Mouse (Mus musculus): ENCODE measurements around the gene Zfp120.
A peak's percentile ranks its signal among the peaks of the same experiment; 100 is the strongest.
"Not testable (repeated sequence)": the region's sequence is repeated elsewhere in the genome, so short reads cannot be mapped to it uniquely, and the experiment has no call there.

Zfp120 gene

DNA sequence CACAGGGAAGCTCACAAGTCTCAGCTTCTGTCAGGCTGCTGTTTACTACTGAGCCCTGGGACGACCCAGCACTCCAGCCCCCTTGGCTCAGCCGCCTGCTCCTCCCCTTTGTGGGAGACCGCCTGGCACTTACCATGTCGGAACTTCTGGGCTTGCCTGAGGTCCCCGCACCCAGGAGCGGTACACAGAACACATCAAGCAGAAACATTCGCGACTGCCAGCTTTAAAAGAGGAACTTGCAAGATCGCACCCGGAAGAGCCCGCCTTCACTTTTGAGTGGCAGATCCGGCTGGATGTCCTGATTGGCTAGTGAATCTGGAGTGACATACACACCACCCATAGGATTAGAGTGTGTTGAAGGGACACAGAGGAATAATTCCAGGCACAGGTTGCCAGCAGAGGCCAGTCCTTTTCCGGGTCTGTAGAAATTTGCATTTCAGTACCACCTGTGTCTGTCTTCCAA is at the start of gene Zfp120:
TSS of gene Zfp120 (minus strand) at position 274 of the 463 bp plus-strand sequence.
- peak; percentile 87 to 92 for DNase-seq

DNA sequence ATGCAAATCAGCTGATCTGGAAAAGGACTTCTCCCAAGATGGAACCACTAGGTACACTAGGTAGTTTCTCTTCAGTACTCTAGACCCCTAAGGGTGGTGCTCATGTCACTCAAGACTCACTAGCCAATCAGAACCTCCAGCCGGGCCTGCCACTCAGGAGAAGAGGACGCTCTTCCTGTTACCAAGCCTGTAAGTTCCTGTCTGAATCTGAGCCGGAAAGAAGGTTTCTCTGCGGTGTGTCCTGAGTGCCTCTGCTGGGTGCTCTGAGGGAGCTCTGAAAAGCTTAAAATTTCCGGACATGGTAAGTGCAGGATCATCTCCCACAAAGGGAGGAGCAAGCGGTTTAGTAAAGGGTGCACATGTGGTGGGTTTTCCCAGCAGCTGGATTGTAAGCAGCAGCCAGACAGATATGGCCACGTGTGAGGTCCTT is 45.1 kb upstream of the Zfp120 start, which contains the start of gene Gm14139:
TSS of gene Gm14139 (plus strand) at position 186 of the 430 bp plus-strand sequence.
- DNase-seq: not testable (repeated sequence)

DNA sequence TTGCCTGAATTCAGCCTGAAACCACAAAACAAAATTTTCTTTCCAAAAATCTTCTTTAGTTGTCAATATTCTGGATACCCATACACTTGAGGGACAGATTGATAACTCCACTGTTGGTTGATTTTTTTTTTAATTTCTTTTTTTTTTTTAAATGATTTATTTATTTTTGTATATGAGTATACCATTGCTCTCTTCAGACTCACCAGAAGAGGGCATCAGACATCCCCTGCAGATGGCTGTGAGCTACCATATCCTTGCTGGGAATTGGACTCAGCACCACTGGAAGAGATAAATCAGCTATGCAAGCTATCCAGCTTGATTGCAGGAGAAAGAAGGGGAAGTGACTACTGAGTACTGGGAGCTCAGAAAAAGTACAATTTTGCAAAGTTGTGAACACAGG is 44.5 kb upstream of the Zfp120 start:
- DNase-seq: not testable (repeated sequence)

DNA sequence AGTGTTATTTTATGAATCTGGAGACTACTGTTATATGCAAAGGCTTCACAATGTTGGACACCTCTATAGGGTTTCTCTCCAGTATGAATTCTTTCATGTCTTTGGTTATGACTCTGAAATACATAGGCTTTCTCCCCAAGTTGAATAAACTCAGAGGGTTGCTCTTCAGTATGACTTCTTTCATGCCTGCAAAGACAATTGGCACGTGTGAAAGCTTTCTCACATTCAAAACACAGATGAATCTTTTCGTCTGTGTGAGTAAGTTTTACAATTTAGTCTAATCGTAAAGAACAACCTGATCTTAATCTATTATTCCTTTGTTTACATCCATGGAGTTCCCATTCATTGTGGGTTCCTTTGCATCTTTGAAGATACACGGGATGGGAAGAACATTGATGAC is 43.1 kb upstream of the Zfp120 start, which contains the start of gene Gm10770:
TSS of gene Gm10770 (minus strand) at position 101 of the 400 bp plus-strand sequence.
- DNase-seq: not testable (repeated sequence)

DNA sequence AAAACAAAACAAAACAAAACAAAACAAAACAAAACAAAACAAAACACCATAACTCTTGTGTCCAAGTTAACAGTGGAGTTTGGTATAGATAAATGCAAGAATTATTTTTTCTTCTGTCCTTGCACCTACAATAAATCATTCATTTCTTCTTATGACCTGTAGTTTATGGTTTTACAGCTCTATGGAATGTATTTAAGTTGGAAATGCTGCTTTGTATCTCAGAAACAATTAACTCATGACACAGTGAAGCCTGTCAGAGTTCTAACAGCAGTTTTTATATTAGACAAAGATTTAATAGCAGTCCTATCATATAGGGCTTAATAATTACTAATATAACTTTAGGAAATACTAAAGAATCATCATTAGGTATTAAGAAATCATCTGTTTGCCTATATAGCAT is 37.3 kb upstream of the Zfp120 start:
- no peak for DNase-seq

DNA sequence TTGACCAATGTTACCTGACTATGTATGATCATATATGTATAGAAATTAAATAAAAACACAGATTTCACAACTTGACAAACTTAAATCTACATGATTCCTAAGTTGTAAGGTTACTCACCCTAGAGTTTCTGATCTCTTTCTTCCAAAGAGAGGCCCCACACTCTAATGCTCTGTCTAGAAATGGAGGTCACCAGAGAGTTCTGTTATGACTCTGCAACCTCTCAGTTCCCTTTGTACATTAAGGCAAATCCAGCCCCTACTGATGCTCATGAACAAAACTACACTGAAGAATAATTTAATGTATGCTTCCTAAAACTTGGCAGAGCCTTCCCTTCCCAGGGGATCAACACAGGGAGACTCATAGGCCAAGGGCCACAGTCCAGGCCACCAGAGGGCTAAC is 30.2 kb upstream of the Zfp120 start:
- no peak for DNase-seq

DNA sequence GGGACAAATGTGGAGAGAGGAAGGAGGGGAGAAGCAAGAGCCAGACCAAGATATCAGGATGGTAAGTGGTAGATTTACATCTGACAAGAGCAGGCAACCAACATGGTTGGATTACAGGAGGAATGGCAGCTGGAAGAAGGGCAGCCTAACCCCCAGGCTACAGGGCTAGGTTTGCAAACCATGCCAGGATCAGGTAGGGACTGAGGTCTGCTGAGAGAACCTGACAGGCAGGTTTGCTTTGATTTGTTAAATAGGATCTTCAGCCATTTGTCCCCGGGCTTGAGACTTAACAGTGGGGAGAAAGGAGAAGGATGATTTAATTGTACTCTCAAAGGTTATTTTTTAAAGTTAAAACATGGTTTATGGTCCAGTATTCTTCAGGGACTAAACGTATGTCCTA is 3.7 kb downstream of the Zfp120 start:
- DNase-seq: no peak

DNA sequence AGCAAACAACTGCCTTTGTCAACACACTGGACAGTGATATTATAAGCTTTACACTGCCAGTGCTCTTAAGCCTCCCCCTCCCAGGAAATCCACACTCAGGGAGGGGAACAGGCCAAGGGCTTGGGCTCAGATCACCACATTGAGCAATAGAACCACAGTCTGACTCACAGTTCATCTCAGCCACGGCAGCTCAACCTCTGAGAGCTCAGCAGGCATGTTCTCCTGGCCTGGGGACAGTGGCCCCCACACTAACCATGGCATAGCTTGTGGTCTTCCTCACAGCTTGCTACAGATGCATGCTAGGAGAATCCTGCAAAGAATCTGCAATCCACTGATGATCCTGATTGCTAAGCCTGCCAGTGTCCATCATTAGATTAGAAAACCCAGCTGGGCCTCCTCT is 4.5 kb downstream of the Zfp120 start:
- not testable (repeated sequence) for DNase-seq

DNA sequence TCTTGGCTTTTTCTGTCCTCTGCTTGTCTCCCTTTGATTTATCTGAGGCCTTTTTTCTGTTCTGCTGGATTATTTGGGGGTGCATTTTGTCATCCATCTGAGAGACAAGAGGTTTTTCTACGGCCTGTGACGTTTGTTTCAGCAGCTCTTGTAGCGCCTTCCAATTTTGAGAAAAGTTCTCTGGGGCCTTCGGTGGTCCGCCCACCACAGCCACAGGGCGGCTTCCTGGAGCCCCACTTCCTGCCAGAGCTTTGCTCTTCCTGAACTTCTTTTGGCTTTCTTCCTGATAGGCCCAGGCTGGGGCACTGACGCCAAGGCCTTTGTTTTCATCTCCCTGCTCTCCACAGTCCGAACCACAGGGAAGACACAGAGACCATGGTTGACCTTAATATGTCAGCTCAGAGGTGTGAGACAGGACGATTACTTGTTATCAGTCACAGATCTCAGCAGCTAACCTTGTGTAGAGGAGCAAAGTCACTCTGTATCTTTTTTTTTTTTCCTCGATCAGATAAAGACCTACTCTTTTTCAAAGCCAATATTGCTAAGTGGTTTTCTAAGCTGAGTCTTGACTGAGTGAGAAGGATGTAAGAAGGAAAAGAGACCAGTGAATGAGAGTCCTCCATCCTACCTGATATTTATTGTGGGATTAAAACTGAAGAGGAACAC is 25.1 kb downstream of the Zfp120 start:
- DNase-seq: no peak

DNA sequence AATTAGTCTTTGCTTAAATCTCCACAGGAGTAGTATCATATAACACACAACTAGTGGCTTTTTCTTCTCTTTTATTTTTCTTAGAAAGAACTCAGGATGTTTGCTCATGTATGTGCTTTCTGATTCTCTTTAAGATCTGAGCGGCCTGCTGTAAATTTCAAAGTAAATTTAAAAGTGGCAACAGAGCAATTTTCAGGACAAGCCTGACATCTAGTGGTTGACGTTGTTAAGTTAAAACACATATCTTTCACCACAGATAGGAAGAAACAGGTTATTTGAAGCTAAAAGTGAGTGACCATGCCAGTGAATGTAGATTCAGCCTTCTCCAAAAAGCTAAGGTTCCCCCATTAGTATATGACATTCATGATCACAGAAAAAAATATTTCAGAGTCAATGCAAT is 36.9 kb downstream of the Zfp120 start:
- peak; percentile 9 to 33 for DNase-seq
